8 mouse cellular contexts compared by ENCODE assay signal in the genomic region with DNA sequence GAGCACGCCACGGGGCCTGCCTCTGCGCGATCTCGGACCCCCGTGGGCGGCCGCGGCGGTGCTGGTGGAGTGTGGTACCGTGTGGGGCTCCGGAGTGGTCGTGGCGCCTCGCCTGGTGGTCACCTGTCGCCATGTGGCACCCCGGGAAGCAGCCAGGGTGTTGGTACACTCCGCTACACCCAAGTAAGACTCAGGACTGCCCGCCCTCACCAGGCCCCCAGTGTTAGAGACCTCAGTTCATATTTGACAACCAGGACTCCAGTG. TPM values are rescaled to one million over a fixed set of nuclear protein-coding genes. Genes with fewer than 3 reads are reported as not detected.
A peak's percentile ranks its signal among the peaks of the same experiment; 100 is the strongest.
DNase-seq lines count a peak whose midpoint lies in the region; ATAC-seq and TF ChIP-seq lines count a peak whose summit lies in the region.

No protein-coding gene starts in this region.

- H3K27me3 ChIP-seq in heart, embryonic 13.5 days (replicated peaks) = no peaks in the 10 kb centered on the region
- H3K27me3 ChIP-seq in MEL (ENCODE audit: control insufficient read depth in 1 of 2, insufficient read depth in 2 of 2, low read length in 2 of 2) = no peaks in the 10 kb centered on the region
- no peaks in the 10 kb centered on the region for H3K27me3 ChIP-seq in hindbrain, embryonic 11.5 days (ENCODE audit: control insufficient read depth, insufficient read depth, low read length)

- peak overlapping the region; percentile 100 for H3K4me2 ChIP-seq in heart, embryonic 13.5 days
- peak overlapping the region; percentile 99 for H3K4me2 ChIP-seq in hindbrain, embryonic 11.5 days (replicated peaks; ENCODE audit: low read depth, low read length)

- peaks cover 17% of the 10 kb centered on the region for H3K4me1 ChIP-seq in heart, embryonic 13.5 days
- peaks cover 0 to 12% of the 10 kb centered on the region in 2 experiments; a peak in 3 of 4 replicates for H3K4me1 ChIP-seq in MEL (ENCODE audit: control insufficient read depth in 1 of 2, insufficient read depth in 2 of 2, low read length in 2 of 2)
- peaks cover 12% of the 10 kb centered on the region for H3K4me1 ChIP-seq in hindbrain, embryonic 11.5 days (replicated peaks; ENCODE audit: control insufficient read depth, insufficient read depth, low read length)

- intact Hi-C loops in heart, postnatal 14 days (cut with DNase I) = no loop called here

- no peak for TF ChIP-seq CTCF in MEL (IDR thresholded peaks at IDR 0.05 in 2 of 3, conservative IDR thresholded peaks at IDR 0.05 in 1 of 3; ENCODE audit: control insufficient read depth in 1 of 3, insufficient read depth in 1 of 3, low read depth in 2 of 3, low read length in 3 of 3, poor library complexity in 1 of 3, severe bottlenecking in 1 of 3)

- TF ChIP-seq RAD21 in MEL (IDR thresholded peaks at IDR 0.05; ENCODE audit: low read depth, low read length) = no peak

- no peak for ATAC-seq in heart, embryonic 13.5 days (ENCODE audit: extremely low read depth, insufficient number of reproducible peaks, low FRiP score, low TSS enrichment)
- no peak for ATAC-seq in hindbrain, embryonic 11.5 days (ENCODE audit: low FRiP score)

- no peak for TF ChIP-seq POLR2A in MEL (IDR thresholded peaks at IDR 0.05; ENCODE audit: control insufficient read depth in 1 of 2, insufficient read depth in 1 of 2, low read depth in 1 of 2, low read length in 2 of 2, poor library complexity in 1 of 2)

- no peak for TF ChIP-seq EP300 in MEL (IDR thresholded peaks at IDR 0.05; ENCODE audit: low read depth in 1 of 2, low read length in 2 of 2)

- no peaks in the 10 kb centered on the region for H3K9me3 ChIP-seq in heart, embryonic 13.5 days
- H3K9me3 ChIP-seq in MEL (replicated peaks; ENCODE audit: insufficient read depth, low read length) = no peaks in the 10 kb centered on the region
- no peaks in the 10 kb centered on the region for H3K9me3 ChIP-seq in hindbrain, embryonic 11.5 days (ENCODE audit: control insufficient read depth, low read length)

- peaks cover 56% of the 10 kb centered on the region for H3K36me3 ChIP-seq in heart, embryonic 13.5 days
- H3K36me3 ChIP-seq in MEL (ENCODE audit: control insufficient read depth in 1 of 2, insufficient read depth in 2 of 2, low read length in 2 of 2) (peaks cover 1 to 7% of the 10 kb centered on the region in 2 experiments; a peak in 3 of 4 replicates), macrophage (ENCODE audit: inconsistent target) (peaks cover 7% of the 10 kb centered on the region)
- no peaks in the 10 kb centered on the region; the same call in 1 of the 2 replicates for H3K36me3 ChIP-seq in hindbrain, embryonic 11.5 days (ENCODE audit: control insufficient read depth, insufficient read depth, low read length)

- H3K27ac ChIP-seq in heart, embryonic 13.5 days (replicated peaks) = no peak overlapping the region
- H3K27ac ChIP-seq in MEL (ENCODE audit: control insufficient read depth, low read depth, low read length) (no peak overlapping the region), macrophage (no peak overlapping the region)
- H3K27ac ChIP-seq in hindbrain, embryonic 11.5 days (ENCODE audit: low read depth, low read length) = no peak overlapping the region

- peak overlapping the region; percentile 98 for H3K4me3 ChIP-seq in heart, embryonic 13.5 days
- H3K4me3 ChIP-seq in MEL (ENCODE audit: control insufficient read depth in 1 of 2, insufficient read depth in 1 of 2, low read depth in 2 of 2, low read length in 2 of 2) (peak overlapping the region; percentile 74 to 98), macrophage (ENCODE audit: inconsistent target) (peak overlapping the region; percentile 8; the same call in 1 of the 2 replicates)
- peak overlapping the region; percentile 89 for H3K4me3 ChIP-seq in hindbrain, embryonic 11.5 days (ENCODE audit: low read depth, low read length)

- DNase-seq in heart, postnatal 14 days = no peak
- DNase-seq in MEL (ENCODE audit: low read depth, low spot score) = no peak
- no peak for DNase-seq in hindbrain, embryonic 11.5 days (ENCODE audit: low spot score)
- DNase-seq in right cerebral cortex, postnatal 36 days (ENCODE audit: low spot score in 2 of 2) = no peak
- DNase-seq in layer of hippocampus, adult 9-11 months = no peak
- no peak for DNase-seq in urinary bladder, postnatal 25 days (ENCODE audit: low spot score)

- H3K79me2 ChIP-seq in MEL (ENCODE audit: control insufficient read depth, insufficient read depth, low read length, poor library complexity) (peaks cover 33% of the 10 kb centered on the region), macrophage (ENCODE audit: inconsistent target) (peaks cover 14% of the 10 kb centered on the region; the same call in 1 of the 2 replicates)

- 8% methylated on average over 19 of the region's 19 CpGs for WGBS in heart, embryonic 13.5 days
- 8% methylated on average over 19 of the region's 19 CpGs for WGBS in hindbrain, embryonic 11.5 days
- WGBS in macrophage (ENCODE audit: missing documents) = 29% methylated on average over 8 of the region's 19 CpGs

- peak overlapping the region; percentile 88 for H3K9ac ChIP-seq in heart, embryonic 13.5 days
- H3K9ac ChIP-seq in MEL (ENCODE audit: control insufficient read depth, low read depth, low read length, poor library complexity, severe bottlenecking) = peak overlapping the region; percentile 83
- H3K9ac ChIP-seq in hindbrain, embryonic 11.5 days (ENCODE audit: low read depth, low read length) = peak overlapping the region; percentile 74

TF ChIP-seq in MEL, 35 proteins besides CTCF, POLR2A, EP300 and RAD21 (continues in another document):
- TF ChIP-seq SMC3 (IDR thresholded peaks at IDR 0.05; ENCODE audit: low read depth, low read length) (no peak), NRF1 (IDR thresholded peaks at IDR 0.05; ENCODE audit: insufficient read depth, low read depth, low read length, poor library complexity, severe bottlenecking) (no peak), MEF2A (IDR thresholded peaks at IDR 0.05; ENCODE audit: extremely low read depth, insufficient replicate concordance, low read depth, low read length, poor library complexity, severe bottlenecking) (no peak), MXI1 (IDR thresholded peaks at IDR 0.05; ENCODE audit: low read depth, low read length) (no peak), JUND (IDR thresholded peaks at IDR 0.05; ENCODE audit: low read depth, low read length) (no peak), ETS1 (IDR thresholded peaks at IDR 0.05; ENCODE audit: low read depth, low read length) (no peak)

RNA-seq across cellular contexts. Expression of gene Tysnd1, which starts 1.2 kb away (rescaled TPM):
- 19.1 and 19.2 TPM in 2 replicates for polyA plus RNA-seq in heart, embryonic 13.5 days (2015; fragmentation: Nextera tagmentation; extraction: Ambion mirVana)
- 10 to 100 TPM; 23.3 TPM for total RNA-seq in heart, postnatal 14 days (2021)
- total RNA-seq in MEL (2012; rRNA removed) = 59.8 and 72.7 TPM in 2 replicates
- polyA plus RNA-seq in MEL (2012; ENCODE audit: insufficient read depth in 1 of 2, insufficient read length in 2 of 2, low read depth in 1 of 2, low replicate concordance in 2 of 2, missing spikeins in 1 of 2) (100 to 1,000 TPM in 1 of 2 experiments, not detected in 1; 119 TPM), macrophage (2018) (9.0 to 16.4 TPM (median 13.3 TPM) in 3 replicates)
- 29.6 and 30.7 TPM in 2 replicates for polyA plus RNA-seq in hindbrain, embryonic 11.5 days (2014; fragmentation: Nextera tagmentation; extraction: Ambion mirVana)
- total RNA-seq in macrophage (2018; cell fraction: chromatin; rRNA removed) = 10 to 100 TPM in 12 of 26 experiments, 1 to 10 TPM in 14; 3.7 to 20.0 (median 9.2) TPM
- 10 to 100 TPM in 23 of 26 experiments, 1 to 10 TPM in 3; 7.0 to 18.4 (median 13.6) TPM for total RNA-seq in macrophage (2018; cell fraction: cytosol; rRNA removed)
- 10 to 100 TPM in 19 of 26 experiments, 1 to 10 TPM in 7; 6.4 to 28.4 (median 12.1) TPM for total RNA-seq in macrophage (2018; cell fraction: nucleus; rRNA removed)

RNA-seq across cellular contexts. Expression of gene Sar1a, which starts 16.4 kb away (rescaled TPM):
- polyA plus RNA-seq in heart, embryonic 13.5 days (2015; fragmentation: Nextera tagmentation; extraction: Ambion mirVana) = 156 and 159 TPM in 2 replicates
- 100 to 1,000 TPM; 140 to 141 TPM for total RNA-seq in heart, postnatal 14 days (2021)
- total RNA-seq in MEL (2012; rRNA removed) = 114 and 135 TPM in 2 replicates
- polyA plus RNA-seq in MEL (2012; ENCODE audit: insufficient read depth in 1 of 2, insufficient read length in 2 of 2, low read depth in 1 of 2, low replicate concordance in 2 of 2, missing spikeins in 1 of 2) = 100 to 1,000 TPM in 1 of 2 experiments, not detected in 1; 133 TPM
- polyA plus RNA-seq in hindbrain, embryonic 11.5 days (2014; fragmentation: Nextera tagmentation; extraction: Ambion mirVana) = 246 and 248 TPM in 2 replicates
- total RNA-seq in macrophage (2018; cell fraction: chromatin; rRNA removed) = 100 to 1,000 TPM in 21 of 26 experiments, 10 to 100 TPM in 5; 81.2 to 210 (median 128) TPM
- total RNA-seq in macrophage (2018; cell fraction: cytosol; rRNA removed) = 10 to 100 TPM; 65.7 to 88.2 (median 75.5) TPM
- total RNA-seq in macrophage (2018; cell fraction: nucleus; rRNA removed) = 100 to 1,000 TPM in 18 of 26 experiments, 10 to 100 TPM in 8; 75.3 to 163 (median 113) TPM
- polyA plus RNA-seq in macrophage (2018) = 78.1 to 97.0 TPM (median 84.0 TPM) in 3 replicates

RNA-seq across cellular contexts. Expression of gene Aifm2, which starts 18.6 kb away (rescaled TPM):
- 20.6 and 23.2 TPM in 2 replicates for polyA plus RNA-seq in heart, embryonic 13.5 days (2015; fragmentation: Nextera tagmentation; extraction: Ambion mirVana)
- 10 to 100 TPM; 31.3 to 34.6 TPM for total RNA-seq in heart, postnatal 14 days (2021)
- total RNA-seq in MEL (2012; rRNA removed) = 13.2 and 13.4 TPM in 2 replicates
- polyA plus RNA-seq in MEL (2012; ENCODE audit: insufficient read depth in 1 of 2, insufficient read length in 2 of 2, low read depth in 1 of 2, low replicate concordance in 2 of 2, missing spikeins in 1 of 2) = 10 to 100 TPM in 1 of 2 experiments, not detected in 1; 17.7 TPM
- polyA plus RNA-seq in hindbrain, embryonic 11.5 days (2014; fragmentation: Nextera tagmentation; extraction: Ambion mirVana) = 5.0 and 6.1 TPM in 2 replicates
- 10 to 100 TPM in 24 of 26 experiments, 1 to 10 TPM in 2; 9.5 to 49.0 (median 28.9) TPM for total RNA-seq in macrophage (2018; cell fraction: chromatin; rRNA removed)
- total RNA-seq in macrophage (2018; cell fraction: cytosol; rRNA removed) = 10 to 100 TPM; 10.3 to 19.1 (median 14.2) TPM
- total RNA-seq in macrophage (2018; cell fraction: nucleus; rRNA removed) = 10 to 100 TPM in 25 of 26 experiments, 1 to 10 TPM in 1; 8.7 to 29.9 (median 21.0) TPM
- polyA plus RNA-seq in macrophage (2018) = 13.8 to 16.2 TPM (median 16.0 TPM) in 3 replicates

RNA-seq across cellular contexts. Expression of gene Ppa1, which starts 48.1 kb away (rescaled TPM):
- 113 and 124 TPM in 2 replicates for polyA plus RNA-seq in heart, embryonic 13.5 days (2015; fragmentation: Nextera tagmentation; extraction: Ambion mirVana)
- total RNA-seq in heart, postnatal 14 days (2021) = 10 to 100 TPM; 47.1 to 47.4 TPM
- 201 and 211 TPM in 2 replicates for total RNA-seq in MEL (2012; rRNA removed)
- polyA plus RNA-seq in MEL (2012; ENCODE audit: insufficient read depth in 1 of 2, insufficient read length in 2 of 2, low read depth in 1 of 2, low replicate concordance in 2 of 2, missing spikeins in 1 of 2) (100 to 1,000 TPM in 1 of 2 experiments, not detected in 1; 197 TPM), macrophage (2018) (9.6 to 42.5 TPM (median 18.5 TPM) in 3 replicates)
- 276 and 297 TPM in 2 replicates for polyA plus RNA-seq in hindbrain, embryonic 11.5 days (2014; fragmentation: Nextera tagmentation; extraction: Ambion mirVana)
- 10 to 100 TPM in 7 of 26 experiments, 1 to 10 TPM in 19; 1.7 to 41.7 (median 6.4) TPM for total RNA-seq in macrophage (2018; cell fraction: chromatin; rRNA removed)
- 10 to 100 TPM in 21 of 26 experiments, 1 to 10 TPM in 5; 8.0 to 27.6 (median 20.8) TPM for total RNA-seq in macrophage (2018; cell fraction: cytosol; rRNA removed)
- 10 to 100 TPM in 13 of 26 experiments, 1 to 10 TPM in 13; 1.8 to 30.1 (median 9.9) TPM for total RNA-seq in macrophage (2018; cell fraction: nucleus; rRNA removed)

Comparison
In these comparisons a context has a peak if more than half of its experiments do, and no peak if none do; other contexts are left out.
1. H3K4me3 ChIP-seq: peak in every context shown above with its lines; median percentile 98 in heart, embryonic 13.5 days; 89 in hindbrain, embryonic 11.5 days; 86 in MEL; 8 in macrophage.